Mouse (Mus musculus) lung, embryonic 14.5 days (tissue): Measurements from ENCODE around the gene 2510039O18Rik. TPM values are rescaled to one million over a fixed set of nuclear protein-coding genes. Genes with fewer than 3 reads are reported as not detected.

Experiments used
- ATAC-seq: fragments of 200-750 bp; cut with Nextera tagmentation; 2 replicates; pipeline ENCODE4 v1.8.0; 2017; ENCODE audit warnings: mild to moderate bottlenecking, moderate TSS enrichment, moderate library complexity; ENCODE audit not compliant: insufficient read depth
- DNase-seq: peaks from one replicate; pipeline ENCODE4 v3.0.0-alpha.2; 2015
- H3K27ac ChIP-seq: fragments of 300-500 bp; sonication (generic); 2 replicates; pipeline ENCODE4 v1.5.1; 2014; ENCODE audit warnings: low read depth, mild to moderate bottlenecking, moderate library complexity
- H3K27me3 ChIP-seq: fragments of 300-500 bp; sonication (generic); 2 replicates; pipeline ENCODE4 v1.6.1; 2014; ENCODE audit warnings: low read length, control low read depth; ENCODE audit not compliant: insufficient read depth
- H3K36me3 ChIP-seq: fragments of 300-500 bp; sonication (generic); 2 replicates; pipeline ENCODE4 v1.6.1; 2014; ENCODE audit warnings: control low read depth; ENCODE audit not compliant: insufficient read depth
- H3K4me1 ChIP-seq: fragments of 300-500 bp; sonication (generic); 2 replicates; pipeline ENCODE4 v1.6.1; 2014; ENCODE audit warnings: antibody characterized with exemption, control low read depth; ENCODE audit not compliant: insufficient read depth
- H3K4me2 ChIP-seq: fragments of 300-500 bp; sonication (generic); 2 replicates; pipeline ENCODE4 v1.6.1; 2014; ENCODE audit warnings: mild to moderate bottlenecking
- H3K4me3 ChIP-seq: fragments of 300-500 bp; sonication (generic); 2 replicates; pipeline ENCODE4 v1.5.1; 2014; ENCODE audit warnings: low read depth, low read length
- H3K9ac ChIP-seq: fragments of 300-500 bp; sonication (generic); 2 replicates; pipeline ENCODE4 v1.6.1; 2014
- H3K9me3 ChIP-seq: fragments of 300-500 bp; sonication (generic); 2 replicates; pipeline ENCODE4 v1.6.1; 2016; ENCODE audit warnings: low read depth, low read length, control low read depth
- CTCF ChIP-seq: IDR thresholded peaks from 2 replicates; pipeline ENCODE4 v1.5.1; 2016; ENCODE audit warnings: antibody characterized with exemption, low read depth
- WGBS: fragments of 180-500 bp; shearing (Covaris S2); extraction: QIAGEN DNeasy Blood & Tissue Kit; methylation state at CpG from one replicate; pipeline ENCODE4 v1.1.7; 2014; 5-methylcytosine and 5-hydroxymethylcytosine counted together
- polyA plus RNA-seq: library from polyadenylated mRNA; unstranded; fragments of >200 nt; fragmentation: Nextera tagmentation; extraction: Ambion mirVana; gene quantifications from 2 replicates; pipeline ENCODE4 v1.2.1, GENCODE M21; 2014

Gene 2510039O18Rik
- polyA plus RNA-seq, 1 experiment from 2014 or later: 22.5 TPM

- 77% methylated on average over 7 of the region's 7 CpGs for WGBS
- Histone ChIP-seq H3K4me3 (no peak overlapping the region), H3K27ac (no peak overlapping the region), H3K4me2 (no peak overlapping the region), H3K9me3 (no peaks in the 10 kb centered on the region), H3K36me3 (no peaks in the 10 kb centered on the region), H3K27me3 (no peaks in the 10 kb centered on the region), H3K4me1 (no peaks in the 10 kb centered on the region), H3K9ac (no peak overlapping the region)
- no peak for ATAC-seq
- TF ChIP-seq CTCF: no peak
- DNase-seq: no peak
These were observed 38.8 kb downstream of the 2510039O18Rik start for GRCm38 (mm10) chr4:147979441-147979860.

DNA sequence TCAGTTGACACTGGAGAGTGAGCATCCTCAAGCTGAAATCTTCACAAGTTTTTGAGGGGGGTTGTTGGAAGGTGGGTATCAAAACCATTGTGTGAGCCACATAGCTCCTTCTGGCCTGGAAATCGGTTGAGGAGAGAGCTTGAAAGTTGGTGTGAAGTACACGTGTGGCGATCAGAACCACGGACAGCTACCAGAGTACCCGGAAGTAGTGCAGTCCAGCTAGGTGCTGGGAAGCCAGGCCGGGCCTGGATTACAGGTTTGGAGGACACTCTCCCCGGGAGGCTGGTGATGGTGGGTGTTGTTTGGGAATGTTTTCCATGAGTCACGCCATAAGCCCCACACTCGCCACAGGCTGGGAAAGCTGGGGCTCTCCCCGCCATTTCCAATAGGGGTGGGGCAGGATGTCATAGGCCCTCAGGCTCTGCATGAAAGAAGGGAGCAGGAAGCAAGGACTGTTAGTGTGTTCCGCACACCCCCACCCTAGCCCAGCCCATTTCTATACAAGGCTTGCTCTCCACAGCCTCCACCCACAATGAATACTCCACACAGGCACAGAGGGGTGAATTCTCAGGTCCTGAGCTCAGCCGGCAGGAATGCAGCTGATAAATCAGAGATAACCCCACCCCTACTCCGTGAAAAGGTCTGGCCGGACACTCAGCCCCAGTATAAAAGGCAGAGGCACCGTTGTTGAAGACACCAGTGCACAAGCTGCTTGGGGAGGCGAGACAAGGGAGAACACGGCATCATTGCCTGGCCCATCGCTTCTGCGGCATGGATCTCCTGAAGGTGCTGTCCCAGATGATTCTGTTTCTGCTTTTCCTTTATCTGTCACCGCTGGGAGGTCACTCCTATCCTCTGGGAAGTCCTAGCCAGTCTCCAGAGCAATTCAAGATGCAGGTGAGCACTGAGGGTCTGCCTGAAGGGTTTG, 44.8 kb downstream of the 2510039O18Rik start, which contains the start of gene Nppb:
TSS of gene Nppb (plus strand) at position 584 of the 928 bp plus-strand sequence.
- peak; percentile 73 for DNase-seq
- H3K36me3 ChIP-seq: no peaks in the 10 kb centered on the region
- no peak within 1 kb of the TSS for H3K27ac ChIP-seq
- TF ChIP-seq CTCF: no peak
- no peaks in the 10 kb centered on the region for H3K27me3 ChIP-seq
- 27% methylated on average over 20 of the region's 20 CpGs for WGBS
- H3K4me1 ChIP-seq: no peaks in the 10 kb centered on the region
- H3K9me3 ChIP-seq: no peaks in the 10 kb centered on the region
- no peak within 1 kb of the TSS for H3K4me3 ChIP-seq
- peak; percentile 54; the same call in 1 of the 2 replicates for ATAC-seq
- no peak within 1 kb of the TSS for H3K9ac ChIP-seq
- H3K4me2 ChIP-seq: no peak within 1 kb of the TSS

- H3K4me2 ChIP-seq: no peak overlapping the region
- no peaks in the 10 kb centered on the region for H3K27me3 ChIP-seq
- 56% methylated on average over 7 of the region's 7 CpGs for WGBS
- no peaks in the 10 kb centered on the region for H3K4me1 ChIP-seq
- H3K4me3 ChIP-seq: no peak overlapping the region
- DNase-seq (no peak), ATAC-seq (no peak)
- no peak overlapping the region for H3K27ac ChIP-seq
- no peaks in the 10 kb centered on the region for H3K9me3 ChIP-seq
- no peak for TF ChIP-seq CTCF
- H3K36me3 ChIP-seq: no peaks in the 10 kb centered on the region
- no peak overlapping the region for H3K9ac ChIP-seq
These were observed 52.9 kb downstream of the 2510039O18Rik start for GRCm38 (mm10) chr4:147993571-147994095.

GRCm38 (mm10) chr4:147995311-147995710, 54.6 kb downstream of the 2510039O18Rik start:
- Histone ChIP-seq H3K27ac (no peak overlapping the region), H3K36me3 (no peaks in the 10 kb centered on the region), H3K4me1 (no peaks in the 10 kb centered on the region), H3K9me3 (no peaks in the 10 kb centered on the region), H3K9ac (no peak overlapping the region), H3K27me3 (no peaks in the 10 kb centered on the region), H3K4me3 (no peak overlapping the region), H3K4me2 (no peak overlapping the region)
- no peak for ATAC-seq
- TF ChIP-seq CTCF: no peak
- no peak for DNase-seq
- 72% methylated on average over 3 of the region's 3 CpGs for WGBS

Other genes starting within 250 kb of the 2510039O18Rik start
- gene Zfp534, start 238.3 kb upstream of the 2510039O18Rik start, polyA plus RNA-seq: not detected in 2 replicates
- 6.9 and 8.6 TPM in 2 replicates for gene Zfp984, start 131.1 kb upstream of the 2510039O18Rik start, polyA plus RNA-seq
- 4.5 and 6.6 TPM in 2 replicates for gene Zfp933, start 92.5 kb upstream of the 2510039O18Rik start, polyA plus RNA-seq
- gene Miip, start 72.1 kb upstream of the 2510039O18Rik start, polyA plus RNA-seq: 32.7 and 39.1 TPM in 2 replicates
- gene Fv1, start 71.9 kb upstream of the 2510039O18Rik start, polyA plus RNA-seq: 9.5 and 11.5 TPM in 2 replicates
- gene Mfn2, start 36.2 kb upstream of the 2510039O18Rik start, polyA plus RNA-seq: 31.7 and 32.6 TPM in 2 replicates
- 40.0 and 42.4 TPM in 2 replicates for gene Plod1, start 4.1 kb upstream of the 2510039O18Rik start, polyA plus RNA-seq
- gene Nppb, start 44.9 kb downstream of the 2510039O18Rik start, polyA plus RNA-seq: not detected in 2 replicates
- gene Nppa, start 59.8 kb downstream of the 2510039O18Rik start, polyA plus RNA-seq: 17.4 TPM in 1 of 2 replicates, not detected in the other
- 3.6 and 4.2 TPM in 2 replicates for gene Clcn6, start 97.9 kb downstream of the 2510039O18Rik start, polyA plus RNA-seq
- gene Mthfr, start 98.2 kb downstream of the 2510039O18Rik start, polyA plus RNA-seq: 18.7 and 20.4 TPM in 2 replicates
- 11.6 and 14.2 TPM in 2 replicates for gene Agtrap, start 147.1 kb downstream of the 2510039O18Rik start, polyA plus RNA-seq
- gene Mad2l2, start 189.5 kb downstream of the 2510039O18Rik start, polyA plus RNA-seq: 60.2 and 61.1 TPM in 2 replicates
- not detected in 2 replicates for gene Draxin, start 189.8 kb downstream of the 2510039O18Rik start, polyA plus RNA-seq
- 10.8 and 12.3 TPM in 2 replicates for gene Fbxo6, start 211.2 kb downstream of the 2510039O18Rik start, polyA plus RNA-seq
- 9.3 and 11.0 TPM in 2 replicates for gene Fbxo44, start 219.6 kb downstream of the 2510039O18Rik start, polyA plus RNA-seq
- 0.72 and 1.1 TPM in 2 replicates for gene Fbxo2, start 219.7 kb downstream of the 2510039O18Rik start, polyA plus RNA-seq